Mouse (Mus musculus) hindbrain, embryonic 10.5 days (tissue): ENCODE data around the gene Mrpl4. TPM values are rescaled to one million over a fixed set of nuclear protein-coding genes. Genes with fewer than 3 reads are reported as not detected.

Experiments used
- DNase-seq: peaks from one replicate; pipeline ENCODE4 v3.0.0-alpha.2; 2017; ENCODE audit warnings: low spot score
- H3K27ac ChIP-seq: fragments of 300-500 bp; sonication (generic); 2 replicates; pipeline ENCODE4 v1.5.1; 2016; ENCODE audit warnings: mild to moderate bottlenecking, moderate library complexity
- H3K27me3 ChIP-seq: fragments of 300-500 bp; sonication (generic); 2 replicates; pipeline ENCODE4 v1.6.1; 2016; ENCODE audit warnings: mild to moderate bottlenecking; ENCODE audit not compliant: poor library complexity, insufficient read depth, severe bottlenecking
- H3K36me3 ChIP-seq: fragments of 300-500 bp; sonication (generic); 2 replicates; pipeline ENCODE4 v1.6.1; 2016; ENCODE audit warnings: mild to moderate bottlenecking, moderate library complexity
- H3K4me1 ChIP-seq: fragments of 300-500 bp; sonication (generic); replicated peaks from 2 replicates; pipeline ENCODE4 v1.6.1; 2016; ENCODE audit warnings: mild to moderate bottlenecking
- H3K4me3 ChIP-seq: fragments of 300-500 bp; sonication (generic); 2 replicates; pipeline ENCODE4 v1.5.1; 2016; ENCODE audit warnings: mild to moderate bottlenecking, moderate library complexity
- H3K9me3 ChIP-seq: fragments of 300-500 bp; sonication (generic); 2 replicates; pipeline ENCODE4 v1.6.1; 2016; ENCODE audit warnings: mild to moderate bottlenecking, moderate library complexity
- WGBS: fragments of 180-500 bp; shearing (Covaris S2); methylation state at CpG from one replicate; pipeline ENCODE4 v1.1.7; 2016; 5-methylcytosine and 5-hydroxymethylcytosine counted together
- polyA plus RNA-seq: library from polyadenylated mRNA; unstranded; fragments of >200 nt; fragmentation: Nextera tagmentation; extraction: Ambion mirVana; gene quantifications from 2 replicates; pipeline ENCODE4 v1.2.1, GENCODE M21; 2016

Mrpl4 gene
- polyA plus RNA-seq, 1 experiment from 2014 or later = 150 TPM

GRCm38 (mm10) chr9:20975431-20976215 is 26.9 kb upstream of the Mrpl4 start:
- H3K4me3 ChIP-seq = peak overlapping the region; percentile 87
- DNase-seq = peak; percentile 67
- H3K9me3 ChIP-seq = no peaks in the 10 kb centered on the region
- H3K4me1 ChIP-seq = peaks cover 62% of the 10 kb centered on the region
- no peaks in the 10 kb centered on the region for H3K36me3 ChIP-seq
- WGBS = under 1% methylated on average over 45 of the region's 45 CpGs
- H3K27ac ChIP-seq = peak overlapping the region; percentile 91
- peaks cover 12% of the 10 kb centered on the region; the same call in 1 of the 2 replicates for H3K27me3 ChIP-seq

- Histone ChIP-seq H3K9me3 (no peaks in the 10 kb centered on the region), H3K27ac (peak within 1 kb of the TSS; percentile 91), H3K36me3 (no peaks in the 10 kb centered on the region), H3K4me1 (peaks cover 59% of the 10 kb centered on the region), H3K27me3 (peaks cover 12% of the 10 kb centered on the region; the same call in 1 of the 2 replicates), H3K4me3 (peak within 1 kb of the TSS; percentile 87)
- peak; percentile 87 for DNase-seq
- under 1% methylated on average over 47 of the region's 47 CpGs for WGBS
Measured at GRCm38 (mm10) chr9:20976216-20976960, 26.1 kb upstream of the Mrpl4 start, which contains the start of gene S1pr2. TSS of gene S1pr2 (minus strand) at chr9:20976781.

GRCm38 (mm10) chr9:20976961-20977689 is 25.4 kb upstream of the Mrpl4 start:
- peak overlapping the region; percentile 91 for H3K27ac ChIP-seq
- peak; percentile 40 for DNase-seq
- peaks cover 12% of the 10 kb centered on the region; the same call in 1 of the 2 replicates for H3K27me3 ChIP-seq
- no peaks in the 10 kb centered on the region for H3K9me3 ChIP-seq
- peaks cover 51% of the 10 kb centered on the region for H3K4me1 ChIP-seq
- 3% methylated on average over 4 of the region's 4 CpGs for WGBS
- no peaks in the 10 kb centered on the region for H3K36me3 ChIP-seq
- H3K4me3 ChIP-seq = peak overlapping the region; percentile 87

GRCm38 (mm10) chr9:20978409-20979095 is 24.0 kb upstream of the Mrpl4 start:
- Histone ChIP-seq H3K4me1 (peaks cover 42% of the 10 kb centered on the region), H3K4me3 (no peak overlapping the region), H3K36me3 (no peaks in the 10 kb centered on the region), H3K27ac (no peak overlapping the region), H3K27me3 (peaks cover 12% of the 10 kb centered on the region; the same call in 1 of the 2 replicates), H3K9me3 (no peaks in the 10 kb centered on the region)
- no peak for DNase-seq
- 66% methylated on average over 10 of the region's 10 CpGs for WGBS

GRCm38 (mm10) chr9:20979181-20979580 is 23.4 kb upstream of the Mrpl4 start:
- Histone ChIP-seq H3K27ac (no peak overlapping the region), H3K4me1 (peaks cover 37% of the 10 kb centered on the region), H3K27me3 (peaks cover 12% of the 10 kb centered on the region; the same call in 1 of the 2 replicates), H3K4me3 (no peak overlapping the region), H3K36me3 (no peaks in the 10 kb centered on the region), H3K9me3 (no peaks in the 10 kb centered on the region)
- WGBS = 68% methylated on average over 5 of the region's 5 CpGs
- no peak for DNase-seq

- no peaks in the 10 kb centered on the region for H3K9me3 ChIP-seq
- no peak overlapping the region for H3K4me3 ChIP-seq
- peaks cover 7% of the 10 kb centered on the region; the same call in 1 of the 2 replicates for H3K27me3 ChIP-seq
- peaks cover 32% of the 10 kb centered on the region for H3K4me1 ChIP-seq
- no peak overlapping the region for H3K27ac ChIP-seq
- H3K36me3 ChIP-seq = no peaks in the 10 kb centered on the region
- no peak for DNase-seq
- WGBS = 88% methylated on average over 7 of the region's 7 CpGs
Measured at GRCm38 (mm10) chr9:20979769-20980168, 22.8 kb upstream of the Mrpl4 start.

- H3K4me1 ChIP-seq = peaks cover 12% of the 10 kb centered on the region; the same call in 1 of the 2 replicates
- H3K27ac ChIP-seq = no peak overlapping the region
- no peak for DNase-seq
- H3K27me3 ChIP-seq = no peaks in the 10 kb centered on the region
- no peak overlapping the region for H3K4me3 ChIP-seq
- H3K9me3 ChIP-seq = no peaks in the 10 kb centered on the region
- H3K36me3 ChIP-seq = no peaks in the 10 kb centered on the region
- 81% methylated on average over 3 of the region's 3 CpGs for WGBS
Measured at GRCm38 (mm10) chr9:20982171-20982570, 20.4 kb upstream of the Mrpl4 start.

GRCm38 (mm10) chr9:20983169-20983568 is 19.4 kb upstream of the Mrpl4 start:
- H3K4me1 ChIP-seq = peaks cover 12% of the 10 kb centered on the region; the same call in 1 of the 2 replicates
- no peak overlapping the region for H3K27ac ChIP-seq
- H3K36me3 ChIP-seq = no peaks in the 10 kb centered on the region
- DNase-seq = no peak
- H3K4me3 ChIP-seq = no peak overlapping the region
- no peaks in the 10 kb centered on the region for H3K9me3 ChIP-seq
- WGBS = 61% methylated on average over 5 of the region's 5 CpGs
- no peaks in the 10 kb centered on the region for H3K27me3 ChIP-seq

- H3K4me3 ChIP-seq = no peak overlapping the region
- no peaks in the 10 kb centered on the region for H3K9me3 ChIP-seq
- 0 out of 2 replicates have a peak, but pooled peaks cover 5% of the 10 kb centered on the region for H3K27me3 ChIP-seq
- peaks cover 14% of the 10 kb centered on the region for H3K4me1 ChIP-seq
- DNase-seq = no peak
- no peak overlapping the region for H3K27ac ChIP-seq
- 67% methylated on average over 15 of the region's 15 CpGs for WGBS
- H3K36me3 ChIP-seq = no peaks in the 10 kb centered on the region
Measured at GRCm38 (mm10) chr9:20986952-20987686, 15.4 kb upstream of the Mrpl4 start.

GRCm38 (mm10) chr9:20987953-20988352 is 14.6 kb upstream of the Mrpl4 start:
- no peak overlapping the region for H3K4me3 ChIP-seq
- H3K27me3 ChIP-seq = 0 out of 2 replicates have a peak, but pooled peaks cover 5% of the 10 kb centered on the region
- peaks cover 14% of the 10 kb centered on the region for H3K4me1 ChIP-seq
- no peak for DNase-seq
- H3K27ac ChIP-seq = no peak overlapping the region
- no peaks in the 10 kb centered on the region for H3K9me3 ChIP-seq
- H3K36me3 ChIP-seq = no peaks in the 10 kb centered on the region
- 27% methylated on average over 7 of the region's 7 CpGs for WGBS

- peak; percentile 25 for DNase-seq
- Histone ChIP-seq H3K4me3 (peak overlapping the region; percentile 28; the same call in 1 of the 2 replicates), H3K36me3 (no peaks in the 10 kb centered on the region), H3K27me3 (0 out of 2 replicates have a peak, but pooled peaks cover 5% of the 10 kb centered on the region), H3K9me3 (no peaks in the 10 kb centered on the region), H3K4me1 (peaks cover 9% of the 10 kb centered on the region), H3K27ac (peak overlapping the region; percentile 57; the same call in 1 of the 2 replicates)
- WGBS = 5% methylated on average over 10 of the region's 10 CpGs
Measured at GRCm38 (mm10) chr9:20990861-20991260, 11.7 kb upstream of the Mrpl4 start.
